Mouse (Mus musculus): ENCODE data around the gene Tdgf1. TPM values are rescaled to one million over a fixed set of nuclear protein-coding genes. Genes with fewer than 3 reads are reported as not detected.

Tdgf1 gene
- total and polyA plus RNA-seq, 3 experiments = not detected

DNA sequence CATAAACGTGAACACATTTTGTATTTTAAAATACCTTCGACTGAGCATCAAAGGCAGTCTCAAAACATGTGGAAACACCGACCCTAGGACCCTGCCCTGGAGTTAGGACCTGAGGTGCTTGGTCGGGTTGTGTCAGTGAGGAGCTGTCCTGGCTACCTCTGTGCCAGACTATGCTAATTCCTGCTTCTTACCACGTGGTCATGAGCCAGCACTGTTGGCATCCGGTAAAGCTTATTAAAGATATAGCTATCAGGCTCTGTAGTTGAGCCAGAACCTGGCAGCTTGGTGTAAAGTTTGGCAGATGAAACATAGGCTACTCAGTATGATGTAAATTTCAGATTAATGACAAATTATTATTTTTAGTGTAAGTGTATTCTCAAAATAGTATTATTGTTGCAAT lies 6.4 kb upstream of the Tdgf1 start:
- no peak overlapping the region for H3K4me3 ChIP-seq (ENCODE audit: control insufficient read depth in 1 of 2, insufficient read depth in 1 of 2, low read depth in 2 of 2, low read length in 2 of 2)
- no peaks in the 10 kb centered on the region for H3K79me2 ChIP-seq (ENCODE audit: control insufficient read depth, insufficient read depth, low read length, poor library complexity)
- no peaks in the 10 kb centered on the region for H3K9me3 ChIP-seq (replicated peaks; ENCODE audit: insufficient read depth, low read length)
- H3K36me3 ChIP-seq (ENCODE audit: control insufficient read depth in 1 of 2, insufficient read depth in 2 of 2, low read length in 2 of 2) = peaks cover 0 to 2% of the 10 kb centered on the region in 2 experiments; a peak in 1 of 4 replicates
- peaks cover 0 to 7% of the 10 kb centered on the region in 2 experiments; a peak in 2 of 4 replicates for H3K4me1 ChIP-seq (ENCODE audit: control insufficient read depth in 1 of 2, insufficient read depth in 2 of 2, low read length in 2 of 2)
- no peaks in the 10 kb centered on the region for H3K27me3 ChIP-seq (ENCODE audit: control insufficient read depth in 1 of 2, insufficient read depth in 2 of 2, low read length in 2 of 2)
- peak; percentile 8 for DNase-seq (ENCODE audit: low read depth, low spot score)
- H3K9ac ChIP-seq (ENCODE audit: control insufficient read depth, low read depth, low read length, poor library complexity, severe bottlenecking) = no peak overlapping the region
- TF ChIP-seq TCF12 (IDR thresholded peaks at IDR 0.05; ENCODE audit: low read depth, low read length) (no peak), GABPA (IDR thresholded peaks at IDR 0.05; ENCODE audit: low read depth, low read length) (no peak), MEF2A (IDR thresholded peaks at IDR 0.05; ENCODE audit: extremely low read depth, insufficient replicate concordance, low read depth, low read length, poor library complexity, severe bottlenecking) (no peak), CHD1 (IDR thresholded peaks at IDR 0.05; ENCODE audit: low read depth, low read length) (no peak), USF1 (IDR thresholded peaks at IDR 0.05; ENCODE audit: low read depth, low read length) (peak; percentile 66; the same call in 1 of the 2 replicates), MYB (IDR thresholded peaks at IDR 0.05; ENCODE audit: low read depth, low read length) (no peak), SMC3 (IDR thresholded peaks at IDR 0.05; ENCODE audit: low read depth, low read length) (no peak), MAX (IDR thresholded peaks at IDR 0.05; ENCODE audit: low read length) (peak; percentile 41; the same call in 1 of the 2 replicates), UBTF (IDR thresholded peaks at IDR 0.05; ENCODE audit: borderline replicate concordance, insufficient read depth, low read depth, low read length) (no peak), ZNF384 (IDR thresholded peaks at IDR 0.05; ENCODE audit: low read depth, low read length) (no peak), TAL1 (IDR thresholded peaks at IDR 0.05; ENCODE audit: low read length) (no peak), HCFC1 (IDR thresholded peaks at IDR 0.05; ENCODE audit: low read depth, low read length) (no peak)
- no peak overlapping the region for H3K27ac ChIP-seq (ENCODE audit: control insufficient read depth, low read depth, low read length)

DNA sequence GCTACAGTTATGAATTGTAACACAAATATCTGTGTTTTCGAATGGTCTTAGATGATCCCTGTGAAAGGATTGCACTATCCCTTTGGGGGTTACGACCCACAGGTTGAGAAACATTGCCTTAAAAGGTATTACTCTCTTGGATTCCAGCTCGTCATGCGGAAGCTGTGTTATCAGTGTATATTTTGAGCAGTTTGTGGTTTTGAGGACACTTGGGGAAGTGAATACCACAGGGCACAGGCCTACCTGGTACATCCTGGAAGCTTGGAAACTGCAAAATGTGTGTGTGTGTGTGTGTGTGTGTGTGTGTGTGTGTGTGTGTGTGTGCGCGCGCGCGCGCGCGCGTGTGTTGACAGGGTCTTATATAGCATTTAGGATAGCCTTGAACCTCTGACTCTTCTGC lies 5.9 kb upstream of the Tdgf1 start:
- Histone ChIP-seq H3K9ac (ENCODE audit: control insufficient read depth, low read depth, low read length, poor library complexity, severe bottlenecking) (no peak overlapping the region), H3K27ac (ENCODE audit: control insufficient read depth, low read depth, low read length) (no peak overlapping the region), H3K79me2 (ENCODE audit: control insufficient read depth, insufficient read depth, low read length, poor library complexity) (no peaks in the 10 kb centered on the region), H3K4me1 (ENCODE audit: control insufficient read depth in 1 of 2, insufficient read depth in 2 of 2, low read length in 2 of 2) (peaks cover 0 to 7% of the 10 kb centered on the region in 2 experiments; a peak in 2 of 4 replicates), H3K27me3 (ENCODE audit: control insufficient read depth in 1 of 2, insufficient read depth in 2 of 2, low read length in 2 of 2) (no peaks in the 10 kb centered on the region), H3K36me3 (ENCODE audit: control insufficient read depth in 1 of 2, insufficient read depth in 2 of 2, low read length in 2 of 2) (peaks cover 0 to 2% of the 10 kb centered on the region in 2 experiments; a peak in 1 of 4 replicates), H3K9me3 (replicated peaks; ENCODE audit: insufficient read depth, low read length) (no peaks in the 10 kb centered on the region), H3K4me3 (ENCODE audit: control insufficient read depth in 1 of 2, insufficient read depth in 1 of 2, low read depth in 2 of 2, low read length in 2 of 2) (no peak overlapping the region)
- peak; percentile 14 for DNase-seq (ENCODE audit: low read depth, low spot score)
- no peak for TF ChIP-seq MYB (IDR thresholded peaks at IDR 0.05; ENCODE audit: low read depth, low read length)
- no peak for TF ChIP-seq CHD1 (IDR thresholded peaks at IDR 0.05; ENCODE audit: low read depth, low read length)
- peak; percentile 10 to 44; a peak in 2 of 4 replicates for TF ChIP-seq EP300 (IDR thresholded peaks at IDR 0.05; ENCODE audit: low read depth in 1 of 2, low read length in 2 of 2)
- TF ChIP-seq ZMIZ1 (IDR thresholded peaks at IDR 0.05; ENCODE audit: low read depth, low read length) = no peak
- TF ChIP-seq MEF2A (IDR thresholded peaks at IDR 0.05; ENCODE audit: extremely low read depth, insufficient replicate concordance, low read depth, low read length, poor library complexity, severe bottlenecking) = no peak
- no peak for TF ChIP-seq POLR2AphosphoS5 (IDR thresholded peaks at IDR 0.05; ENCODE audit: borderline replicate concordance, low read depth, low read length)
- no peak for TF ChIP-seq ELF1 (IDR thresholded peaks at IDR 0.05; ENCODE audit: low read depth, low read length)
- no peak for TF ChIP-seq HCFC1 (IDR thresholded peaks at IDR 0.05; ENCODE audit: low read depth, low read length)

All from MEL (cell line).